Mouse (Mus musculus): ENCODE measurements around the gene Parp12. TPM values are rescaled to one million over a fixed set of nuclear protein-coding genes. Genes with fewer than 3 reads are reported as not detected.

Parp12 gene
- not detected in 2 replicates for total RNA-seq (2014; fragmentation: Nextera tagmentation)
- total RNA-seq (2017): 0.12 TPM in 1 of 2 replicates, not detected in the other
- 0.04 TPM in 1 of 2 replicates, not detected in the other for polyA plus RNA-seq (2012)

DNA sequence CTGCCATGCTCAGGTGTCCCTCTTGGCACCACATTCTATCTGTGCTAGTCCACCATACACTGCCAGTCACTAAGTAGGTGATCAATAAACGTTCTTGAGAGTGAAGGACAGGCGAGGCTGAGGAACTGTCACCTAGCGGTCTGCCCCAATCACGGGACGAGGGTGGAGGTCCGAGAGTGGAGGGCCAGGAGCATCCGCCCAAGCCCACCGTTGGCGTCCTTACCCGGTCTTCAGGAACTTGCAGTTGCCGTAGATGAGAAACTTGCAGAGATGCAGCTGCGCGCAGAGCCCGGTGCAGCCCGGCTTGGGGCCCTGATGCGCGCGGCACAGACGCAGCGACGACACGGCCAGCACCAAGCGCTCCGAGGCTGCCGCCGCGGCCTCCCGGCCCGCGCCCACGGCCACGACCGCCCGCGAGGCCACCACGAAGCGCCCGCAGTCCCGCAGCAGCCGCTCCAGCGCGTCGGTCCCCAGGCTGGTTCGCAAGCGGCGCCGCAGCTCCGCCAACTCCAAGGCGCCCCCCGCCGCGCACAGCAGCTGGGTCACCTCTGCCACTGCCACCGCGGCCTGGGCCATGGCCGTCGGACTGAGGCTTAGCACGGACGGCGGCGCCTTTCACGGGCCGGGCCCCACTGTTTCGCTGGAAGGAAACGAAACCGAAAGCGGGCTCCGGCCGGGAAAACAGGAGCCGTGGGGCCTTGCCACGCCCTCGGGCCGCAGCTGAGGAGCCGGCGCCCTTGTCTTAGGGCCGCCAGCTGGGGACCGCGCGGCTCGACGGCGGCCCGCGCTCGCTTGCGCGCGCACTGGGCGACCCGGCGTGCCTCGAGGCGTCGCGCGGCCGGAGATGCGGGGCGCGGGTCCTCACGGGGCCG, at the start of gene Parp12:
Parp12 (minus strand) TSS at position 766 of the 872 bp plus-strand sequence.
- Histone ChIP-seq H3K4me3 (ENCODE audit: low read depth, low read length) (no peak within 1 kb of the TSS; the same call in 1 of the 2 replicates), H3K36me3 (replicated peaks) (no peaks in the 10 kb centered on the region), H3K9me3 (replicated peaks) (peaks cover 17% of the 10 kb centered on the region), H3K27me3 (ENCODE audit: insufficient read depth, low read length) (peaks cover 25% of the 10 kb centered on the region), H3K4me1 (ENCODE audit: insufficient read depth, low read depth, low read length) (no peaks in the 10 kb centered on the region)
- no peak for DNase-seq (ENCODE audit: low spot score)
- ATAC-seq (ENCODE audit: extremely low read depth, insufficient number of reproducible peaks, low FRiP score, poor library complexity, severe bottlenecking): no peak
- TF ChIP-seq CTCF (IDR thresholded peaks at IDR 0.05; ENCODE audit: low read depth, low read length) (no peak), POLR2AphosphoS5 (IDR thresholded peaks at IDR 0.05; ENCODE audit: insufficient replicate concordance, low read depth, low read length) (no peak), GATA1 (IDR thresholded peaks at IDR 0.05; ENCODE audit: borderline replicate concordance, low read length) (no peak), TAL1 (conservative IDR thresholded peaks at IDR 0.05; ENCODE audit: low read depth, low read length) (no peak), GATA2 (IDR thresholded peaks at IDR 0.05; ENCODE audit: borderline replicate concordance, low read depth, low read length) (no peak)

DNA sequence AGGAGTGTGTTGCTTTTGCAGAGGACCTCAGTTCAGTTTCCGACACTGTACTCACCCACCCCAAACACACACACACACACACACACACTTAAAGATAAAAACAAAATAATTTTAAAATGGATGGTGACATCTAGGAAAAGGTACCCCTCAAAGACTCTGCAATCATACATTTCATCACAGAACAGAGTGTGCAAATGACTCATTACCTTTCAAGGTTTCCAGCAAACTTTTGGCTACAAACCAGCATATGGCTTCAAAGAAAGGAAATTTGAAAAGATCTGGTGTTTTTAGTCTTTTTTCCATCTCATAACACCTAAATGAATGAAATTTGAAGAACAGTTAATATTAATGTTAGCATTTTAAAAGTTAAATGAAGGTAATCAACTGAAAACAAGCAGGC, 46.7 kb upstream of the Parp12 start:
- peaks cover 10% of the 10 kb centered on the region for H3K4me1 ChIP-seq (ENCODE audit: insufficient read depth, low read depth, low read length)
- H3K36me3 ChIP-seq (replicated peaks): peaks cover 5% of the 10 kb centered on the region
- no peak overlapping the region for H3K4me3 ChIP-seq (ENCODE audit: low read depth, low read length)
- H3K9me3 ChIP-seq (replicated peaks): no peaks in the 10 kb centered on the region
- ATAC-seq (ENCODE audit: extremely low read depth, insufficient number of reproducible peaks, low FRiP score, poor library complexity, severe bottlenecking) (no peak), DNase-seq (ENCODE audit: low spot score) (no peak)
- TF ChIP-seq TAL1 (conservative IDR thresholded peaks at IDR 0.05; ENCODE audit: low read depth, low read length) (no peak), POLR2AphosphoS5 (IDR thresholded peaks at IDR 0.05; ENCODE audit: insufficient replicate concordance, low read depth, low read length) (no peak), GATA2 (IDR thresholded peaks at IDR 0.05; ENCODE audit: borderline replicate concordance, low read depth, low read length) (no peak), CTCF (IDR thresholded peaks at IDR 0.05; ENCODE audit: low read depth, low read length) (no peak), GATA1 (IDR thresholded peaks at IDR 0.05; ENCODE audit: borderline replicate concordance, low read length) (no peak)
- H3K27me3 ChIP-seq (ENCODE audit: insufficient read depth, low read length): no peaks in the 10 kb centered on the region

DNA sequence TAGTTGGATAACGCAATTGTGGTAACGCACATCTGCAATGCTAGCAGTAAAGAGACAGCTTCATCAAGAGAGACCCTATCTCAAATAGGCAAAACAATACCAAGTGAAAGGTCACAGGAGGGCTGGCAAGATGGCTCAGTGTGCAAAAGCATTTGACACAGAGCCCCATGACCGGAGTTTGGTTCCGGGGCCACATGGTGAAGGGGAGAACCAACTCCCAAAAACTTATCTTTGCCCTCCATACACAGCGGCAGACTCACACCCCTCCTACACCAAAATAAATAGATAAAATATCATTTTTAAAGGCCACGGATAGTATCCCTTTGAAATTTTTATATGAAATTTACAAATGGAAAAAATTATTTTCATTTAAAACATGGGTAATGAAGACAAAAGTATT, 43.8 kb upstream of the Parp12 start:
- Histone ChIP-seq H3K9me3 (replicated peaks) (no peaks in the 10 kb centered on the region), H3K36me3 (replicated peaks) (peaks cover 5% of the 10 kb centered on the region), H3K4me1 (ENCODE audit: insufficient read depth, low read depth, low read length) (no peaks in the 10 kb centered on the region), H3K27me3 (ENCODE audit: insufficient read depth, low read length) (no peaks in the 10 kb centered on the region), H3K4me3 (ENCODE audit: low read depth, low read length) (no peak overlapping the region)
- DNase-seq (ENCODE audit: low spot score) (no peak), ATAC-seq (ENCODE audit: extremely low read depth, insufficient number of reproducible peaks, low FRiP score, poor library complexity, severe bottlenecking) (no peak)
- TF ChIP-seq CTCF (IDR thresholded peaks at IDR 0.05; ENCODE audit: low read depth, low read length) (no peak), GATA1 (IDR thresholded peaks at IDR 0.05; ENCODE audit: borderline replicate concordance, low read length) (no peak), GATA2 (IDR thresholded peaks at IDR 0.05; ENCODE audit: borderline replicate concordance, low read depth, low read length) (no peak), TAL1 (conservative IDR thresholded peaks at IDR 0.05; ENCODE audit: low read depth, low read length) (no peak), POLR2AphosphoS5 (IDR thresholded peaks at IDR 0.05; ENCODE audit: insufficient replicate concordance, low read depth, low read length) (no peak)

DNA sequence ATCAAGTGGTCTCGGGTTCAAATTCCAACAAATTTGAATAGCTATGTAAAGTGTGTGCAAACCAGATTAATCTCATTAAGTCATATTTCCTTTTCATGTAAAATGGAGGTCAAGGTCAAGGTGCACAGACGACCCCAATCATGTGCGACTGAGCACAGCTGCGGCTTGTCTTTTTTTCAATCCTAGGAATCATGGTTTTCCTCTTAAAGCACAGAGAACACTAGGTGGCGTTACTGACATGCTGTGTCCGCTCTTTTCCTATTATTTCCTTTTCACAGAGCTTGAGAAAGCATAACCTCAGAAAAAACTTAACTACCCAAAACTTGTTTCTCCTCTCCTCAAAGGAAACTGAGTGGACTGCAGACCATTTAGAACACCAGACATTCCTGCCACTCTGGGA, 27.9 kb upstream of the Parp12 start:
- no peak for DNase-seq (ENCODE audit: low spot score)
- no peaks in the 10 kb centered on the region for H3K4me1 ChIP-seq (ENCODE audit: insufficient read depth, low read depth, low read length)
- H3K36me3 ChIP-seq (replicated peaks): peaks cover 37% of the 10 kb centered on the region
- ATAC-seq (ENCODE audit: extremely low read depth, insufficient number of reproducible peaks, low FRiP score, poor library complexity, severe bottlenecking): no peak
- no peaks in the 10 kb centered on the region for H3K27me3 ChIP-seq (ENCODE audit: insufficient read depth, low read length)
- TF ChIP-seq POLR2AphosphoS5 (IDR thresholded peaks at IDR 0.05; ENCODE audit: insufficient replicate concordance, low read depth, low read length) (no peak), CTCF (IDR thresholded peaks at IDR 0.05; ENCODE audit: low read depth, low read length) (no peak), TAL1 (conservative IDR thresholded peaks at IDR 0.05; ENCODE audit: low read depth, low read length) (no peak), GATA1 (IDR thresholded peaks at IDR 0.05; ENCODE audit: borderline replicate concordance, low read length) (no peak), GATA2 (IDR thresholded peaks at IDR 0.05; ENCODE audit: borderline replicate concordance, low read depth, low read length) (no peak)
- no peaks in the 10 kb centered on the region for H3K9me3 ChIP-seq (replicated peaks)
- H3K4me3 ChIP-seq (ENCODE audit: low read depth, low read length): no peak overlapping the region

- Histone ChIP-seq H3K4me1 (ENCODE audit: insufficient read depth, low read depth, low read length) (no peaks in the 10 kb centered on the region), H3K4me3 (ENCODE audit: low read depth, low read length) (no peak overlapping the region), H3K9me3 (replicated peaks) (no peaks in the 10 kb centered on the region), H3K36me3 (replicated peaks) (no peaks in the 10 kb centered on the region), H3K27me3 (ENCODE audit: insufficient read depth, low read length) (peaks cover 6% of the 10 kb centered on the region)
- no peak for DNase-seq (ENCODE audit: low spot score)
- no peak for TF ChIP-seq GATA2 (IDR thresholded peaks at IDR 0.05; ENCODE audit: borderline replicate concordance, low read depth, low read length)
- TF ChIP-seq TAL1 (conservative IDR thresholded peaks at IDR 0.05; ENCODE audit: low read depth, low read length): no peak
- TF ChIP-seq GATA1 (IDR thresholded peaks at IDR 0.05; ENCODE audit: borderline replicate concordance, low read length): no peak
- TF ChIP-seq CTCF (IDR thresholded peaks at IDR 0.05; ENCODE audit: low read depth, low read length): no peak
- no peak for TF ChIP-seq POLR2AphosphoS5 (IDR thresholded peaks at IDR 0.05; ENCODE audit: insufficient replicate concordance, low read depth, low read length)
- no peak for ATAC-seq (ENCODE audit: extremely low read depth, insufficient number of reproducible peaks, low FRiP score, poor library complexity, severe bottlenecking)
Measured at GRCm38 (mm10) chr6:39132556-39132955, 14.4 kb upstream of the Parp12 start.

DNA sequence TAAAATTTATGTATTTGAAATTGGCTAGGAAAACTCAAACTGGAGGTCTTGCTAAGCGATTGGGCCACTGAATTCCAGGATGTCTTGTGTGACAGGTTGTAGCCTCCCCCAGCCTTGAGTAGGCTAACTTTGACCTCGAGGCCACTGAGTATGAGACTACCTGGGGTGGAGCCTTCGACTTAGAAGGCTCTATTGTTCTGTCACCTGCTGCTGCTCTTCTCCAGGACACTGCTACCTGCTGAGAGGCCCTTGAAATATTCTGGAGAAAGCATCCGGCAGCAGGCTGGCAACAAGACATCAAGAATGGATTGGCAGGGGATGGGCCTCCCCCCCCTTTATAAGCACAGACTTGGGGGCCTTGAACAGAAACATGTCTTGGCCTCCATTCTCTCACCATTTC, 13.3 kb upstream of the Parp12 start:
- Histone ChIP-seq H3K9me3 (replicated peaks) (no peaks in the 10 kb centered on the region), H3K36me3 (replicated peaks) (no peaks in the 10 kb centered on the region), H3K4me1 (ENCODE audit: insufficient read depth, low read depth, low read length) (no peaks in the 10 kb centered on the region), H3K4me3 (ENCODE audit: low read depth, low read length) (no peak overlapping the region), H3K27me3 (ENCODE audit: insufficient read depth, low read length) (peaks cover 11% of the 10 kb centered on the region)
- DNase-seq (ENCODE audit: low spot score) (no peak), ATAC-seq (ENCODE audit: extremely low read depth, insufficient number of reproducible peaks, low FRiP score, poor library complexity, severe bottlenecking) (no peak)
- TF ChIP-seq GATA2 (IDR thresholded peaks at IDR 0.05; ENCODE audit: borderline replicate concordance, low read depth, low read length) (no peak), CTCF (IDR thresholded peaks at IDR 0.05; ENCODE audit: low read depth, low read length) (no peak), TAL1 (conservative IDR thresholded peaks at IDR 0.05; ENCODE audit: low read depth, low read length) (no peak), GATA1 (IDR thresholded peaks at IDR 0.05; ENCODE audit: borderline replicate concordance, low read length) (no peak), POLR2AphosphoS5 (IDR thresholded peaks at IDR 0.05; ENCODE audit: insufficient replicate concordance, low read depth, low read length) (no peak)

All from G1E (cell line).